Mouse (Mus musculus) liver, embryonic 11.5 days (tissue): Measurements from ENCODE around the gene Zfp830. TPM values are rescaled to one million over a fixed set of nuclear protein-coding genes. Genes with fewer than 3 reads are reported as not detected.

Source experiments
- ATAC-seq: fragments of 200-750 bp; cut with Nextera tagmentation; replicated peaks from 2 replicates; pipeline ENCODE4 v1.8.0; 2017; ENCODE audit warnings: moderate number of reproducible peaks, mild to moderate bottlenecking, moderate TSS enrichment, moderate library complexity; ENCODE audit not compliant: low FRiP score
- DNase-seq: peaks from one replicate; pipeline ENCODE4 v3.0.0-alpha.2; 2017; ENCODE audit warnings: low spot score
- H3K27ac ChIP-seq: fragments of 300-500 bp; sonication (generic); 2 replicates; pipeline ENCODE4 v1.5.1; 2014; ENCODE audit warnings: mild to moderate bottlenecking, low read depth, low read length, control low read depth
- H3K27me3 ChIP-seq: fragments of 300-500 bp; sonication (generic); replicated peaks from 2 replicates; pipeline ENCODE4 v1.6.1; 2014; ENCODE audit warnings: low read length, mixed read lengths; ENCODE audit not compliant: control insufficient read depth, insufficient read depth
- H3K36me3 ChIP-seq: fragments of 300-500 bp; sonication (generic); 2 replicates; pipeline ENCODE4 v1.6.1; 2014; ENCODE audit warnings: mild to moderate bottlenecking, low read length, moderate library complexity, mixed read lengths; ENCODE audit not compliant: control insufficient read depth, insufficient read depth
- H3K4me1 ChIP-seq: fragments of 300-500 bp; sonication (generic); replicated peaks from 2 replicates; pipeline ENCODE4 v1.6.1; 2014; ENCODE audit warnings: low read length, mixed read lengths; ENCODE audit not compliant: control insufficient read depth, insufficient read depth
- H3K4me2 ChIP-seq: fragments of 300-500 bp; sonication (generic); 2 replicates; pipeline ENCODE4 v1.6.1; 2014; ENCODE audit warnings: mild to moderate bottlenecking, control low read depth, moderate library complexity
- H3K4me3 ChIP-seq: fragments of 300-500 bp; sonication (generic); 2 replicates; pipeline ENCODE4 v1.5.1; 2014; ENCODE audit warnings: low read depth, low read length, control low read depth
- H3K9ac ChIP-seq: fragments of 300-500 bp; sonication (generic); 2 replicates; pipeline ENCODE4 v1.6.1; 2014; ENCODE audit warnings: low read depth, low read length, control low read depth
- H3K9me3 ChIP-seq: fragments of 300-500 bp; sonication (generic); 2 replicates; pipeline ENCODE4 v1.6.1; 2016; ENCODE audit warnings: low read length, inconsistent platforms, mixed read lengths; ENCODE audit not compliant: control insufficient read depth
- WGBS: fragments of 180-500 bp; shearing (Covaris S2); extraction: QIAGEN DNeasy Blood & Tissue Kit; methylation state at CpG from one replicate; pipeline ENCODE4 v1.1.7; 2014; 5-methylcytosine and 5-hydroxymethylcytosine counted together
- polyA plus RNA-seq: library from polyadenylated mRNA; unstranded; fragments of >200 nt; fragmentation: Nextera tagmentation; extraction: Ambion mirVana; gene quantifications from 2 replicates; pipeline ENCODE4 v1.2.1, GENCODE M21; 2014

Zfp830 gene
- polyA plus RNA-seq, 1 experiment from 2014 or later = 41.8 TPM

DNA sequence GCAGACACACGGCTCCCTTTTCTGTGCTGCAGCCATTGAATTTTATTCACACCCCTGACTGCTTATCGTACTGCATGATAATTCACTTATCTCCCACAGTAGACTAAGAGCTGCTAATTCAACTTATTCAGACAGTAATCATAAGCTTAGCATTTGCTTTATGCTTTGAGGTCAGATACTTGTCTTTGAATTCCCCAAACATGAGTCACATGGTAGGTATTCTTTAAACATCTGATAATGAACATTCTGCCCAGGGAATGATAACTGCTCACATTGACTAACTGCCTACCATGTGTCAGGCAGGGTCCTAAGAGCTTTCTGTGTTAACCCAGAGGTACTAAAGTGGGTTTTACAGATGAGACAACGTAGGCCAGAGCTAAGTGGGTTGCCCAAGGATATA, 42.5 kb downstream of the Zfp830 start:
- no peak overlapping the region for H3K4me3 ChIP-seq
- no peaks in the 10 kb centered on the region for H3K9me3 ChIP-seq
- ATAC-seq = no peak
- WGBS = 72% methylated on average over 3 of the region's 3 CpGs
- H3K27me3 ChIP-seq = no peaks in the 10 kb centered on the region
- H3K36me3 ChIP-seq = peaks cover 32% of the 10 kb centered on the region
- H3K9ac ChIP-seq = no peak overlapping the region
- H3K4me2 ChIP-seq = no peak overlapping the region
- no peaks in the 10 kb centered on the region for H3K4me1 ChIP-seq
- H3K27ac ChIP-seq = no peak overlapping the region
- DNase-seq = no peak

GRCm38 (mm10) chr11:82807370-82807769, 43.2 kb downstream of the Zfp830 start:
- Histone ChIP-seq H3K4me3 (no peak overlapping the region), H3K27ac (no peak overlapping the region), H3K36me3 (peaks cover 27% of the 10 kb centered on the region), H3K9ac (no peak overlapping the region), H3K27me3 (no peaks in the 10 kb centered on the region), H3K4me2 (no peak overlapping the region), H3K9me3 (no peaks in the 10 kb centered on the region), H3K4me1 (no peaks in the 10 kb centered on the region)
- no peak for ATAC-seq
- DNase-seq = no peak
- WGBS = 84% methylated on average over 3 of the region's 3 CpGs

DNA sequence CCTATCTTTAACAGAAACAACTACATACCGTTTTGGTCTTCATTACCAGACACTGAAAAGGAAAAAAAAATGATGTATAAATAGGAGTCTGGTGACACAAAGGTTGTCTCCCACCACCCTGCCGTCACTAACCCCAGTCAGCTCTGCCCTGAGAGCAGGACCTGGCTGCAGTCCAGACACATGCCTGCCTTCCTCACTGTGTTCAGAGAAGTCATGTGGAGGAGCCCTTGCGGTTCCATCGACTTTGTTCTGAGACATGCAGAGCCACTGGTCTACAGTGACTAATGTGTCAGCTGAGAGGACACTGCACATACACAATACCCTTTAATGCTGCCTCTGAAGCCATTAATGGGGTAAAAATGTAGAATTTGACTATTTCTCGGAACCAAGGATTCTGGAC, 44.3 kb downstream of the Zfp830 start:
- Histone ChIP-seq H3K4me1 (no peaks in the 10 kb centered on the region), H3K9ac (no peak overlapping the region), H3K9me3 (no peaks in the 10 kb centered on the region), H3K36me3 (peaks cover 17% of the 10 kb centered on the region; the same call in 1 of the 2 replicates), H3K4me3 (no peak overlapping the region), H3K4me2 (no peak overlapping the region), H3K27me3 (no peaks in the 10 kb centered on the region), H3K27ac (no peak overlapping the region)
- DNase-seq = no peak
- WGBS = 87% methylated on average over 5 of the region's 5 CpGs
- no peak for ATAC-seq

Other genes with a start within 250 kb of the Zfp830 start
- 0.30 and 0.32 TPM in 2 replicates for gene Cct6b, start within 50 bp of the Zfp830 start, polyA plus RNA-seq
- 29.6 and 31.7 TPM in 2 replicates for gene Lig3, start 16.8 kb downstream of the Zfp830 start, polyA plus RNA-seq
- gene Rffl, start 106.9 kb downstream of the Zfp830 start, polyA plus RNA-seq = 27.5 and 29.7 TPM in 2 replicates
- gene Rad51d, start 126.3 kb downstream of the Zfp830 start, polyA plus RNA-seq = 14.4 and 14.8 TPM in 2 replicates
- gene Fndc8, start 127.8 kb downstream of the Zfp830 start, polyA plus RNA-seq = 0.13 and 0.15 TPM in 2 replicates
- gene Nle1, start 144.1 kb downstream of the Zfp830 start, polyA plus RNA-seq = 43.4 and 44.9 TPM in 2 replicates
- gene Unc45b, start 146.2 kb downstream of the Zfp830 start, polyA plus RNA-seq = 1.8 and 4.5 TPM in 2 replicates
- 0.49 and 0.86 TPM in 2 replicates for gene Slfn5, start 187.0 kb downstream of the Zfp830 start, polyA plus RNA-seq
- 8.1 and 9.0 TPM in 2 replicates for gene Slfn9, start 227.5 kb downstream of the Zfp830 start, polyA plus RNA-seq